21 mouse cellular contexts compared by ENCODE assay signal in the genomic region with DNA sequence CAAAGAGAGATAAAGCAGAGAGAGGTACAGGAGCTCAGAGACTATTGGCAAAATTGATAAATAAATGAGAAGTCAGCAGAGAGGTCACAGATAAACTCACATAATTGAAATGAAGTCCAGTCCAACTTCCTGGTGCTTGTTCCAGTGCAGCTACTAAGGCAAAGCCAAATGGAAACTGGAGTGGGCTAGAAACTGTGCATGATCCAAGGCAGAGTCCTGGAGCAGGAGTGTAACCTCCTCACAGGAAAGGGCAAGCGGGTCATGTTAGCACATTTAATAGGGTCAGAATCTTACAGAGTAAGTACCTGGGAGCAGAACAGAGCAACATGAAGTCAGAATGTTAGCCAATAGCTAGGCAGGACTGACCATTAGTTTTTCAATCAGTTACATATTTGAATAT.
"Had no signal": no experiment of that assay in that cellular context is flagged by ENCODE, and none has a peak within 500 bp of the region (broad histone marks: within the 10 kb centered on the region; RNA-seq: fewer than 3 reads in every experiment).

No protein-coding gene starts in this region.

- DNase-seq: kidney, adult 11 months; kidney, adult 8-10 months; kidney, postnatal 10 days; kidney, postnatal 36 days; left cerebral cortex, postnatal 4 days; liver, embryonic 13.5 days; lung, adult 2 months; thymus, adult 2 months; thymus, postnatal 14 days; thymus, postnatal 4 days had no signal

- H3K4me3 ChIP-seq: kidney, embryonic 15.5 days; limb, embryonic 12.5 days; limb, embryonic 15.5 days; liver, embryonic 13.5 days; megakaryocyte, embryonic 14.5 days; midbrain, embryonic 10.5 days; midbrain, embryonic 13.5 days; myocyte; neural tube, embryonic 13.5 days had no signal

- H3K27ac ChIP-seq: kidney, embryonic 15.5 days; limb, embryonic 12.5 days; limb, embryonic 15.5 days; liver, embryonic 13.5 days; macrophage; midbrain, embryonic 10.5 days; midbrain, embryonic 13.5 days; neural tube, embryonic 13.5 days; stomach, postnatal 0 days had no signal

- ATAC-seq: midbrain, embryonic 13.5 days; midbrain, embryonic 16.5 days had no signal

- H3K4me1 ChIP-seq: kidney, embryonic 15.5 days; limb, embryonic 12.5 days; limb, embryonic 15.5 days; midbrain, embryonic 13.5 days had no signal
